Mouse (Mus musculus): ENCODE measurements around the gene Usp44. TPM values are rescaled to one million over a fixed set of nuclear protein-coding genes. Genes with fewer than 3 reads are reported as not detected.

The Usp44 gene
- polyA plus RNA-seq, 1 experiment from 2014 or later, result 1.3 TPM

GRCm38 (mm10) chr10:93812098-93812497 is 19.3 kb upstream of the Usp44 start:
- DNase-seq (ENCODE audit: low spot score) (no peak), ATAC-seq (ENCODE audit: insufficient number of reproducible peaks, low FRiP score, low TSS enrichment, low read depth) (no peak)
- Histone ChIP-seq H3K9me3 (ENCODE audit: control insufficient read depth, low read length) (no peaks in the 10 kb centered on the region), H3K9ac (ENCODE audit: low read length) (no peak overlapping the region), H3K4me2 (ENCODE audit: low read depth, severe bottlenecking) (no peak overlapping the region), H3K27me3 (ENCODE audit: control insufficient read depth, insufficient read depth, low read length) (no peaks in the 10 kb centered on the region), H3K4me3 (ENCODE audit: low read depth, low read length) (no peak overlapping the region), H3K36me3 (ENCODE audit: control insufficient read depth, insufficient read depth, low read length) (no peaks in the 10 kb centered on the region), H3K4me1 (ENCODE audit: control insufficient read depth, insufficient read depth, low read length) (no peaks in the 10 kb centered on the region), H3K27ac (replicated peaks; ENCODE audit: low read depth, low read length) (no peak overlapping the region)
- WGBS, result 81% methylated on average over 7 of the region's 7 CpGs

- WGBS, result 19% methylated on average over 10 of the region's 10 CpGs
- no peaks in the 10 kb centered on the region for H3K4me1 ChIP-seq (ENCODE audit: control insufficient read depth, insufficient read depth, low read length)
- DNase-seq (ENCODE audit: low spot score) (peak; percentile 91), ATAC-seq (ENCODE audit: insufficient number of reproducible peaks, low FRiP score, low TSS enrichment, low read depth) (no peak)
- no peak overlapping the region for H3K4me2 ChIP-seq (ENCODE audit: low read depth, severe bottlenecking)
- H3K27me3 ChIP-seq (ENCODE audit: control insufficient read depth, insufficient read depth, low read length), result no peaks in the 10 kb centered on the region
- H3K4me3 ChIP-seq (ENCODE audit: low read depth, low read length), result no peak overlapping the region
- H3K27ac ChIP-seq (replicated peaks; ENCODE audit: low read depth, low read length), result no peak overlapping the region
- no peaks in the 10 kb centered on the region for H3K9me3 ChIP-seq (ENCODE audit: control insufficient read depth, low read length)
- H3K9ac ChIP-seq (ENCODE audit: low read length), result no peak overlapping the region
- no peaks in the 10 kb centered on the region for H3K36me3 ChIP-seq (ENCODE audit: control insufficient read depth, insufficient read depth, low read length)
Observed at GRCm38 (mm10) chr10:93812774-93813415, 18.5 kb upstream of the Usp44 start.

- DNase-seq (ENCODE audit: low spot score) (peak; percentile 31), ATAC-seq (ENCODE audit: insufficient number of reproducible peaks, low FRiP score, low TSS enrichment, low read depth) (peak; percentile 51; the same call in 1 of the 2 replicates)
- no peaks in the 10 kb centered on the region for H3K4me1 ChIP-seq (ENCODE audit: control insufficient read depth, insufficient read depth, low read length)
- no peak overlapping the region for H3K27ac ChIP-seq (replicated peaks; ENCODE audit: low read depth, low read length)
- H3K36me3 ChIP-seq (ENCODE audit: control insufficient read depth, insufficient read depth, low read length), result no peaks in the 10 kb centered on the region
- H3K9ac ChIP-seq (ENCODE audit: low read length), result no peak overlapping the region
- H3K4me2 ChIP-seq (ENCODE audit: low read depth, severe bottlenecking), result no peak overlapping the region
- WGBS, result 65% methylated on average over 10 of the region's 10 CpGs
- no peaks in the 10 kb centered on the region for H3K27me3 ChIP-seq (ENCODE audit: control insufficient read depth, insufficient read depth, low read length)
- no peak overlapping the region for H3K4me3 ChIP-seq (ENCODE audit: low read depth, low read length)
- H3K9me3 ChIP-seq (ENCODE audit: control insufficient read depth, low read length), result no peaks in the 10 kb centered on the region
Observed at GRCm38 (mm10) chr10:93813755-93814154, 17.6 kb upstream of the Usp44 start.

GRCm38 (mm10) chr10:93818661-93819060 is 12.7 kb upstream of the Usp44 start:
- ATAC-seq (ENCODE audit: insufficient number of reproducible peaks, low FRiP score, low TSS enrichment, low read depth) (no peak), DNase-seq (ENCODE audit: low spot score) (peak; percentile 79)
- Histone ChIP-seq H3K27ac (replicated peaks; ENCODE audit: low read depth, low read length) (no peak overlapping the region), H3K9ac (ENCODE audit: low read length) (no peak overlapping the region), H3K4me1 (ENCODE audit: control insufficient read depth, insufficient read depth, low read length) (no peaks in the 10 kb centered on the region), H3K36me3 (ENCODE audit: control insufficient read depth, insufficient read depth, low read length) (no peaks in the 10 kb centered on the region), H3K27me3 (ENCODE audit: control insufficient read depth, insufficient read depth, low read length) (no peaks in the 10 kb centered on the region), H3K9me3 (ENCODE audit: control insufficient read depth, low read length) (no peaks in the 10 kb centered on the region), H3K4me2 (ENCODE audit: low read depth, severe bottlenecking) (no peak overlapping the region), H3K4me3 (ENCODE audit: low read depth, low read length) (no peak overlapping the region)
- WGBS, result 33% methylated on average over 7 of the region's 7 CpGs

GRCm38 (mm10) chr10:93829898-93830831 is 1.2 kb upstream of the Usp44 start:
- Histone ChIP-seq H3K36me3 (ENCODE audit: control insufficient read depth, insufficient read depth, low read length) (no peaks in the 10 kb centered on the region), H3K27me3 (ENCODE audit: control insufficient read depth, insufficient read depth, low read length) (peaks cover 36% of the 10 kb centered on the region), H3K4me2 (ENCODE audit: low read depth, severe bottlenecking) (no peak overlapping the region), H3K4me1 (ENCODE audit: control insufficient read depth, insufficient read depth, low read length) (no peaks in the 10 kb centered on the region; the same call in 1 of the 2 replicates), H3K27ac (replicated peaks; ENCODE audit: low read depth, low read length) (no peak overlapping the region), H3K9ac (ENCODE audit: low read length) (no peak overlapping the region), H3K9me3 (ENCODE audit: control insufficient read depth, low read length) (no peaks in the 10 kb centered on the region), H3K4me3 (ENCODE audit: low read depth, low read length) (no peak overlapping the region)
- DNase-seq (ENCODE audit: low spot score) (no peak), ATAC-seq (ENCODE audit: insufficient number of reproducible peaks, low FRiP score, low TSS enrichment, low read depth) (no peak)
- WGBS, result 37% methylated on average over 9 of the region's 9 CpGs

- no peak for ATAC-seq (ENCODE audit: insufficient number of reproducible peaks, low FRiP score, low TSS enrichment, low read depth)
- Histone ChIP-seq H3K4me3 (ENCODE audit: low read depth, low read length) (no peak overlapping the region), H3K27me3 (ENCODE audit: control insufficient read depth, insufficient read depth, low read length) (peaks cover 37% of the 10 kb centered on the region), H3K4me2 (ENCODE audit: low read depth, severe bottlenecking) (peak overlapping the region; percentile 18; the same call in 1 of the 2 replicates), H3K27ac (replicated peaks; ENCODE audit: low read depth, low read length) (no peak overlapping the region), H3K9ac (ENCODE audit: low read length) (no peak overlapping the region), H3K36me3 (ENCODE audit: control insufficient read depth, insufficient read depth, low read length) (no peaks in the 10 kb centered on the region), H3K9me3 (ENCODE audit: control insufficient read depth, low read length) (no peaks in the 10 kb centered on the region), H3K4me1 (ENCODE audit: control insufficient read depth, insufficient read depth, low read length) (no peaks in the 10 kb centered on the region; the same call in 1 of the 2 replicates)
- WGBS, result 2% methylated on average over 18 of the region's 18 CpGs
- DNase-seq (ENCODE audit: low spot score), result peak; percentile 26
Observed at GRCm38 (mm10) chr10:93831730-93832574, 597 bp downstream of the Usp44 start.

- no peak overlapping the region for H3K4me2 ChIP-seq (ENCODE audit: low read depth, severe bottlenecking)
- ATAC-seq (ENCODE audit: insufficient number of reproducible peaks, low FRiP score, low TSS enrichment, low read depth) (no peak), DNase-seq (ENCODE audit: low spot score) (no peak)
- no peaks in the 10 kb centered on the region for H3K9me3 ChIP-seq (ENCODE audit: control insufficient read depth, low read length)
- H3K9ac ChIP-seq (ENCODE audit: low read length), result no peak overlapping the region
- WGBS, result 23% methylated on average over 9 of the region's 9 CpGs
- H3K27me3 ChIP-seq (ENCODE audit: control insufficient read depth, insufficient read depth, low read length), result peaks cover 37% of the 10 kb centered on the region
- no peaks in the 10 kb centered on the region for H3K36me3 ChIP-seq (ENCODE audit: control insufficient read depth, insufficient read depth, low read length)
- H3K4me3 ChIP-seq (ENCODE audit: low read depth, low read length), result no peak overlapping the region
- H3K27ac ChIP-seq (replicated peaks; ENCODE audit: low read depth, low read length), result no peak overlapping the region
- H3K4me1 ChIP-seq (ENCODE audit: control insufficient read depth, insufficient read depth, low read length), result no peaks in the 10 kb centered on the region; the same call in 1 of the 2 replicates
Observed at GRCm38 (mm10) chr10:93832811-93833210, 1.5 kb downstream of the Usp44 start.

GRCm38 (mm10) chr10:93833370-93833698 is 2.0 kb downstream of the Usp44 start:
- Histone ChIP-seq H3K9ac (ENCODE audit: low read length) (no peak overlapping the region), H3K4me3 (ENCODE audit: low read depth, low read length) (peak overlapping the region; percentile 64), H3K9me3 (ENCODE audit: control insufficient read depth, low read length) (no peaks in the 10 kb centered on the region), H3K27me3 (ENCODE audit: control insufficient read depth, insufficient read depth, low read length) (peaks cover 37% of the 10 kb centered on the region), H3K4me2 (ENCODE audit: low read depth, severe bottlenecking) (peak overlapping the region; percentile 86), H3K36me3 (ENCODE audit: control insufficient read depth, insufficient read depth, low read length) (no peaks in the 10 kb centered on the region), H3K27ac (replicated peaks; ENCODE audit: low read depth, low read length) (no peak overlapping the region), H3K4me1 (ENCODE audit: control insufficient read depth, insufficient read depth, low read length) (no peaks in the 10 kb centered on the region; the same call in 1 of the 2 replicates)
- DNase-seq (ENCODE audit: low spot score), result no peak
- ATAC-seq (ENCODE audit: insufficient number of reproducible peaks, low FRiP score, low TSS enrichment, low read depth), result no peak
- WGBS, result 2% methylated on average over 16 of the region's 16 CpGs

All from limb, embryonic 11.5 days (tissue).